Mouse (Mus musculus): ENCODE measurements around the gene Tspan4.

- TF ChIP-seq CTCF (IDR thresholded peaks at IDR 0.05; ENCODE audit: low read depth) (no peak), EP300 (IDR thresholded peaks at IDR 0.05; ENCODE audit: low read depth) (no peak)
Observed at GRCm38 (mm10) chr7:141466607-141467148, 8.4 kb upstream of the Tspan4 start.

Measured in liver, embryonic 14.5 days (tissue).